Mouse (Mus musculus): ENCODE results near the gene Zfp609. TPM values are rescaled to one million over a fixed set of nuclear protein-coding genes. Genes with fewer than 3 reads are reported as not detected.

The Zfp609 gene
- polyA plus RNA-seq, 1 experiment, result 48.1 TPM

- no peak for TF ChIP-seq GATA1 (IDR thresholded peaks at IDR 0.05; ENCODE audit: low read length)
These were observed 37.6 kb downstream of the Zfp609 start for GRCm38 (mm10) chr9:65789788-65790187.

- no peak for TF ChIP-seq GATA1 (IDR thresholded peaks at IDR 0.05; ENCODE audit: low read length)
These were observed 38.8 kb downstream of the Zfp609 start for GRCm38 (mm10) chr9:65788556-65788955.

- TF ChIP-seq GATA1 (IDR thresholded peaks at IDR 0.05; ENCODE audit: low read length), result no peak
These were observed 39.5 kb downstream of the Zfp609 start for GRCm38 (mm10) chr9:65787829-65788344.

GRCm38 (mm10) chr9:65786885-65787787 lies 40.2 kb downstream of the Zfp609 start:
- peak; percentile 16 for TF ChIP-seq GATA1 (IDR thresholded peaks at IDR 0.05; ENCODE audit: low read length)

GRCm38 (mm10) chr9:65785772-65786368 lies 41.5 kb downstream of the Zfp609 start:
- TF ChIP-seq GATA1 (IDR thresholded peaks at IDR 0.05; ENCODE audit: low read length), result peak; percentile 51

- TF ChIP-seq GATA1 (IDR thresholded peaks at IDR 0.05; ENCODE audit: low read length), result no peak
These were observed 50.4 kb downstream of the Zfp609 start for GRCm38 (mm10) chr9:65776874-65777432.

GRCm38 (mm10) chr9:65776137-65776872 lies 51.1 kb downstream of the Zfp609 start:
- TF ChIP-seq GATA1 (IDR thresholded peaks at IDR 0.05; ENCODE audit: low read length), result no peak

- TF ChIP-seq GATA1 (IDR thresholded peaks at IDR 0.05; ENCODE audit: low read length), result no peak
These were observed 53.6 kb downstream of the Zfp609 start for GRCm38 (mm10) chr9:65773783-65774182.

- TF ChIP-seq GATA1 (IDR thresholded peaks at IDR 0.05; ENCODE audit: low read length), result no peak
These were observed 56.2 kb downstream of the Zfp609 start for GRCm38 (mm10) chr9:65771011-65771664.

- no peak for TF ChIP-seq GATA1 (IDR thresholded peaks at IDR 0.05; ENCODE audit: low read length)
These were observed 64.6 kb downstream of the Zfp609 start for GRCm38 (mm10) chr9:65762728-65763127.

GRCm38 (mm10) chr9:65759992-65760391 lies 67.4 kb downstream of the Zfp609 start:
- no peak for TF ChIP-seq GATA1 (IDR thresholded peaks at IDR 0.05; ENCODE audit: low read length)

- no peak for TF ChIP-seq GATA1 (IDR thresholded peaks at IDR 0.05; ENCODE audit: low read length)
These were observed 68.1 kb downstream of the Zfp609 start for GRCm38 (mm10) chr9:65759256-65759655.

- no peak for TF ChIP-seq GATA1 (IDR thresholded peaks at IDR 0.05; ENCODE audit: low read length)
These were observed 69.5 kb downstream of the Zfp609 start for GRCm38 (mm10) chr9:65757826-65758225.

GRCm38 (mm10) chr9:65755673-65756375 lies 71.5 kb downstream of the Zfp609 start:
- TF ChIP-seq GATA1 (IDR thresholded peaks at IDR 0.05; ENCODE audit: low read length), result no peak

Measured in G1E-ER4 (cell line).